Mouse (Mus musculus) heart, postnatal 4 days (tissue): ENCODE measurements around the gene Gm49384. TPM values are rescaled to one million over a fixed set of nuclear protein-coding genes. Genes with fewer than 3 reads are reported as not detected.

Experiments used
- DNase-seq: peaks from one replicate; pipeline ENCODE4 v3.0.0; 2021
- total RNA-seq, 2 experiments: library from RNA; stranded (reverse); gene quantifications; 2 replicates each; pipeline ENCODE4 v1.2.3; 2021

The Gm49384 gene
- total RNA-seq, result 1 to 10 TPM; 8.4 to 10.0 TPM

- no peak for DNase-seq
Measured at GRCm38 (mm10) chr12:69204052-69204833, at the start of gene Gm49384. Gene Gm49384, minus strand, starts transcription at chr12:69204267.

- no peak for DNase-seq
Measured at GRCm38 (mm10) chr12:69253806-69254205, 49.7 kb upstream of the Gm49384 start.

- no peak for DNase-seq
Measured at GRCm38 (mm10) chr12:69250756-69251155, 46.7 kb upstream of the Gm49384 start.

- DNase-seq, result no peak
Measured at GRCm38 (mm10) chr12:69249766-69250165, 45.7 kb upstream of the Gm49384 start.

GRCm38 (mm10) chr12:69241771-69242431, 37.8 kb upstream of the Gm49384 start:
- DNase-seq, result peak; percentile 76

- DNase-seq, result no peak
Measured at GRCm38 (mm10) chr12:69241405-69241770, 37.3 kb upstream of the Gm49384 start.

- no peak for DNase-seq
Measured at GRCm38 (mm10) chr12:69240876-69241275, 36.8 kb upstream of the Gm49384 start, which contains the start of gene Klhdc1. Gene Klhdc1, plus strand, starts transcription at chr12:69241176.

GRCm38 (mm10) chr12:69238284-69238683, 34.2 kb upstream of the Gm49384 start:
- no peak for DNase-seq

- no peak for DNase-seq
Measured at GRCm38 (mm10) chr12:69235782-69236181, 31.7 kb upstream of the Gm49384 start.

- DNase-seq, result peak; percentile 28
Measured at GRCm38 (mm10) chr12:69229251-69229650, 25.2 kb upstream of the Gm49384 start.

- DNase-seq, result peak; percentile 95
Measured at GRCm38 (mm10) chr12:69227776-69228466, 23.9 kb upstream of the Gm49384 start, which contains the start of gene Pole2. Gene Pole2, minus strand, starts transcription at chr12:69228195.

- no peak for DNase-seq
Measured at GRCm38 (mm10) chr12:69220613-69221277, 16.7 kb upstream of the Gm49384 start.

GRCm38 (mm10) chr12:69216587-69216986, 12.5 kb upstream of the Gm49384 start:
- no peak for DNase-seq

GRCm38 (mm10) chr12:69215000-69215785, 11.1 kb upstream of the Gm49384 start:
- DNase-seq, result peak; percentile 68

- no peak for DNase-seq
Measured at GRCm38 (mm10) chr12:69214393-69214792, 10.3 kb upstream of the Gm49384 start.

- DNase-seq, result no peak
Measured at GRCm38 (mm10) chr12:69213186-69213777, 9.2 kb upstream of the Gm49384 start.

- peak; percentile 41 for DNase-seq
Measured at GRCm38 (mm10) chr12:69211057-69211456, 7.0 kb upstream of the Gm49384 start.

- no peak for DNase-seq
Measured at GRCm38 (mm10) chr12:69210056-69210979, 6.3 kb upstream of the Gm49384 start.

- no peak for DNase-seq
Measured at GRCm38 (mm10) chr12:69208520-69208919, 4.5 kb upstream of the Gm49384 start.

GRCm38 (mm10) chr12:69207926-69208325, 3.9 kb upstream of the Gm49384 start:
- no peak for DNase-seq
